Mouse (Mus musculus): ENCODE results near the gene Uspl1.
"Not testable (repeated sequence)": the region's sequence is repeated elsewhere in the genome, so short reads cannot be mapped to it uniquely, and the experiment has no call there.

The Uspl1 gene

DNA sequence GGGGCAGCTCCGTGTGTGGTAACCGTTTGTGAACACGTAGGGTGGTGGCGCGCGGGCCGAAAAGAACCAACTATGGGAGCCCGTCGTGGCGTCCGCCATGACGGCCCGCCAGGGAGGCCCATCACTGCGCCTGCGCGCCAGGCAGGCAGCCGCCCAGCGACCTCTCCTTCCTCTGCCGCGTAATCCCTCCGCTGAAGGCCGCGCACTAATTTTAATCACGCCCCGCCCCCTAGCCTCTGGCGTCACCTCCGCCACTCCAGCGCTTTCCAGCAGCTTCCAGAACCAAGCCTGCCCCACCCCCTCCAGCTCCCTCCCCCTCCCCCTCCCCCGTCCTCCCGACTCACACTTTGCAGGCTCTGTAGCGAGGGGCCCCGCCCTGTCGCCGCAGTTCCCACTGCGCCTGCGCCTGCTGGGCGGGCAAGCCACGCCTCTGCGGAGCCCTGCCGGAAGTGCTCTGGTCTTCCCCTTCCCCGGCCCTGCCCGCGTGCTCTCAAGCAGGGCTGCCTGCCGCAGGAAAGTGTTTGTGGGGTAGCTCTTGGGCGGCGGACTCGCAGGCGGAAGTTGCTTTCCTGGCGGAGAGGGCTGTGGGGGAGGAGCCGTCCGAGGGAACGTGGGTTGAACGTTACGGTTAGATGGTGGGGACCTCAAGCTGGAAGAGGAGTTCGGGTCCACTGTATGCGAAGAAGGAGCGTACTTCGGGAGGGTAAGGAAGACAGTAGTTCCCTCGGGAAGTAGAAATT, at the start of gene Uspl1, which contains the start of gene Hmgb1:
Gene Uspl1, plus strand, starts transcription at position 247 of the 740 bp plus-strand sequence.
Gene Hmgb1, minus strand, starts transcription at position 386 of the 740 bp plus-strand sequence.
- peak; percentile 93 for DNase-seq (ENCODE audit: low spot score)

GRCm38 (mm10) chr5:149134751-149135454, 49.2 kb upstream of the Uspl1 start:
- no peak for DNase-seq (ENCODE audit: low spot score)

DNA sequence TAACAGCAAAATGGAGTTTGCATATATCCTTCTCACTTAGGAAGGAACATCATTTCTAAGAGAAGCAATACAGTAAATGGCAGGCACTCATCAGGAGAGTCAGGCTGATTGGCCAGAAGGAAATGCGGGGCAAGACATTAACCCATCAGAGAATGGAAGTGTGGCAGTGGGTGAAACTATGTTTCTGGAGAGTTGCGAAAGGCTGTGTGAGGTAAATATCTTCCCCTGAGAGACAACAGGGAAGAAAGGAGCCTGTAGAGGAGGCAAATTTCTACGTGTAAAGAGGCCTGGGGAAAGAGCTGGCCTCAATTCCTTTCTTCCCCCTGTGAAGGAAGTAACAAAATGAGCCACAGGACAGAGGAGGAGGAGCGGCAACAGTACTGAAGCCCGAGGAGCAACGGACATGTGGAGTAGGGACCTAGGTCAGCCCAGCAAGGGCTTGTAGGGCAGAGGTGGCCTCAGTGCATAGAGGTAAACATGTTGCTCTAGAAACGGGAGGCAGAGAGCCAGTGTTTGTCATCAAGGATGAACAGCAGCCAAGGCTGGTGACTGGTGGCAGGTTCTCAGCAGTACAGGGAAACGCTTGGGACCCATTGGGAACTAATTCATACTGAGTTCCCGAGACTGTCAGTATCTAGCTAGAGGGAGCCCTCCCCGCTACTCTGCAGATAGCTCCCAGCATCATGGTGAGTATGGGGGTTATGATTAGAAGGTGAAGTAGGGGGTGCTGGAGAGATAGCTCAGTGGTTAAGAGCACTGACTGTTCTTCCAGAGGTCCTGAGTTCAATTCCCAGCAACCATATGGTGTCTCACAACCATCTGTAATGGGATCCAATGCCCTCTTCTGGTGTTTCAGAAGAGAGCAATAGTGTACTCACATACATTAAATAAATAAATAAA, 48.4 kb upstream of the Uspl1 start:
- no peak for DNase-seq (ENCODE audit: low spot score)

GRCm38 (mm10) chr5:149136933-149137365, 47.2 kb upstream of the Uspl1 start:
- no peak for DNase-seq (ENCODE audit: low spot score)

- no peak for DNase-seq (ENCODE audit: low spot score)
Observed at GRCm38 (mm10) chr5:149137447-149137846, 46.7 kb upstream of the Uspl1 start.

GRCm38 (mm10) chr5:149138087-149138486, 46.1 kb upstream of the Uspl1 start:
- not testable (repeated sequence) for DNase-seq (ENCODE audit: low spot score)

DNA sequence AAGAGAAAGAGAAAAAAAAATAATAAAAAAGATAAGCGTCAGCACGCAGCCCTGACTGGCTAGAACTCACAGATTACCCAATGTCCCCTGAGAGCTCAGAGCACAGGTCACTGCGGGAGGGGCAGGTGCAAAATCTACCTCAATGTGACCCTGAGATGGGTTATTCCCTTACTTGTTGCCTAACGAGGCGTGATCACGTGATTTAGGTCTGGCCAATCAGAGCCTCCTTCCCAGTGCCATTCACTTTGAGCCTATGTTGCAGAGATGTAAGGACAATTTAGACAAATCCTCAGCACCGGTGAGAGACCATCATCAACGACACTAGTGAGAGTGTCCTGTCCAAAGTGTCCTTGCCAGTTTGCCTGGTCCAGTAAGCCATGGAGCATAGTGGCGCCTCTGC, 43.8 kb upstream of the Uspl1 start:
- DNase-seq (ENCODE audit: low spot score): no peak

DNA sequence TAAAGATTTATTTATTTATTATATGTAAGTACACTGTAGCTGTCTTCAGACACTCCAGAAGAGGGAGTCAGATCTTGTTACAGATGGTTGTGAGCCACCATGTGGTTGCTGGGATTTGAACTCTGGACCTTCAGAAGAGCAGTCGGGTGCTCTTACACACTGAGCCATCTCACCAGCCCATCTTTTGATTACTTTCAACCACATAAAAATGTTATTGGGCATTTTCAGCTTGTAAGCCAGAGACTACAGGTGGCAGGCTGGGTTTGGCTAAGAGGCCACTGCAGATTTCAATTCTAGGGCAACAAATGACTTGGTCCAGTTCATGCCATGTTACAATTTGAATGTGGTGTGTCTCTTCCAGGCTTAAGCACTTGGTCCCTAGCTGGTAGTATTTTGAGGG, 43.0 kb upstream of the Uspl1 start:
- DNase-seq (ENCODE audit: low spot score): not testable (repeated sequence)

DNA sequence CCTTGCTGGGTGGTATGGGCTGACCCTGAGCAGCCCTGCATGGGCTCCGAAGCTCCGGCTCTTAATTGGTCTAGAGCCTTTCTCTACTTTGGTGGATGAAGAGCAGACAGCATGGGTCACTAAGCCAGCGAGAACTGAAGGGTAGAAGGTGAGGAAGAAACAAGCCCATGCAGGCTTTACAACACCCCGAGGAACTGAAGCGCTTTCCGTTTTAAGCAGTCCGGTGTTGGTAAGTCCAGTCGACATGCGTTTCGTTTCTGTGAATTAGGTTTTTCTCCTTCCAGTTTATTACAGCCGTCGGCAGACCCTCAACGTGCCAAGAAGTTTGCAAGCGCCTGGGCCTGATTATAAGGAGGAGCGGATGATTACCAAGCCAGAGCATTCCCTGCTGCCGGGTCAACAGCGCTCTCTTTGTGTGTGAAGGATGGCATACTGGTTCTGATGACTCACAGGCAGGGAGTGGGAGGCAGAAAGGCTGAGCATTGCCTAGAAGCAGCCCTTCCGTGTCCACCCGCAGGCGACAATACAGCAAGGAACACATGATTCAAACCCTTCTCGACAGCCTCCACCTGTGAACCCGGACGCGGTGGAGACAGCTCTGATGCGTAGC, 40.3 kb upstream of the Uspl1 start:
- DNase-seq (ENCODE audit: low spot score): peak; percentile 17

- no peak for DNase-seq (ENCODE audit: low spot score)
Observed at GRCm38 (mm10) chr5:149146691-149147090, 37.5 kb upstream of the Uspl1 start.

- no peak for DNase-seq (ENCODE audit: low spot score)
Observed at GRCm38 (mm10) chr5:149147386-149148000, 36.7 kb upstream of the Uspl1 start.

DNA sequence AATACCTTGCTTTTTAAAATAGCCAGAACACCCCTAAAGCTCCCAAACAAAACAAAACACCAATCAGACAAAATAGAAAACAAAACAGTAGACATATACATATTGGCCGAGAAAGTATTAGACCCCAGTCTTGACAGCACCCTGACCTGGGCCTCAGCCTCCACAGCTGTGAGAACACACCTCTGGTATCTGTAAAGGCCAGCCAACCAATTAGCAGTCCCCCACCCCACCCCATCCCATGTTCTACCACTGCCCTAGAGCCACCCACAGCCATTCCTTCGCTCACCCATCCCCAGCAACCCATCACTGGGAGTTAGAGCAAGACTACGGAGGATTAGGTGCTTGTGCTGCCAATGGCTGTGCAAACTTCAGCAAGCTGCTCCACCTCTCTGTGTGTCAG, 33.3 kb upstream of the Uspl1 start:
- no peak for DNase-seq (ENCODE audit: low spot score)

- DNase-seq (ENCODE audit: low spot score): no peak
Observed at GRCm38 (mm10) chr5:149152063-149152773, 31.9 kb upstream of the Uspl1 start.

- no peak for DNase-seq (ENCODE audit: low spot score)
Observed at GRCm38 (mm10) chr5:149152774-149153155, 31.4 kb upstream of the Uspl1 start.

- DNase-seq (ENCODE audit: low spot score): no peak
Observed at GRCm38 (mm10) chr5:149156886-149157563, 27.1 kb upstream of the Uspl1 start.

DNA sequence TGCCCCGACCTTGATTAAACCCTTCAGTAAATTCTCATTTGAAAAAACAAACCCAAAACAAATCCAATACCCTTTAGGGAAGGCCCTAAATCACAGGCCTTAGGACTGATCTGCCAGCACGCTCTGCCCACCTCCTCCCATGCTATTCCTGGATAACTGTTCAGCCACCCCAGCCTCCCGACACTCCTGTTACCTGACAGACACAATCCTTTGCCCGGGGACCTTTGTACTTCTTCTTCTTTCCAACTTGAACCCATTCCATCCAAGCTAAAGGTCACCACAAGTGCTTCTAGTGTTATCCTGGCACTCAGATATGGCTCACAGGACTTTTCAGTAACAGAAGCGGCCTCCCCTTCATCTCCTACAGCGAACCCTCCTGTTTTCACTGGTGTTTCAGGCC, 25.1 kb upstream of the Uspl1 start:
- DNase-seq (ENCODE audit: low spot score): no peak

GRCm38 (mm10) chr5:149160469-149160868, 23.7 kb upstream of the Uspl1 start:
- DNase-seq (ENCODE audit: low spot score): no peak

DNA sequence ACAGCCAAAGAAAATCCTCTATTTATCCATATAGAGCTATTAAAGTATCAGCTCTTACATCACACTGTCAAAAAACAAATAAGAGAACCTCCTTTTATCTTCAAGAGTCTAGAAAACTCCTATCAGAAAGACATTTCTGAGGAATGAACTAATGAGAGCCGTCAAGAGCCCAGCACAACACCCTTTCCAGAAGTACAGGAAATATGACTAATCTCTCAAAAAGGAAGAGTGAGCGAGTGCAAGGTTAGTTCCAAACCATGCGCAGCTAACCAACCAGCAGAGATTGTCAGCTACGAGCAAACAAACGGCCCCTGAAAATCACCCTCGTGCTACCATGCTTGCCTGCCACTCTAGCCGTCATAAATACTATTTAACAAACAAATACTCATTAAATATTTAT, 21.3 kb upstream of the Uspl1 start:
- no peak for DNase-seq (ENCODE audit: low spot score)

GRCm38 (mm10) chr5:149164881-149165280, 19.3 kb upstream of the Uspl1 start:
- no peak for DNase-seq (ENCODE audit: low spot score)

DNA sequence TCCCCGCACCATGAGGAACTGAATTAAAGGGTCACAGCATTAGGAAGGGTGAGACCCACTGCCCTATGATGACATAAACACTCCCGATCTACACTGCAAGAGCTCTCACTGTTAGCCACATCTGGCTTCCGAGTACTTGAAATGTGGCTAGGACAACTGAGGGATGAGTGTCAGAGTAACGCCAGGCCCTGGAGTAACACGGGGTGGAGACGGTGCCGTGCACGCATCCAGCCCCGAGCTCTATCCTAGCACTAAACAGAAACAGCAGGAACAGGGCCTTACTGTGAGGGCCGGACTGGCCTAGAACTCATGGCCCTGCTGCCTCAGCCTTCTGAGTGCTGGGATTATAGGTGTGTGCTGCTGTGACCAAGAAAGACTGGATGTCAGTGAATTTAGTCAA, 18.1 kb upstream of the Uspl1 start:
- DNase-seq (ENCODE audit: low spot score): no peak

Data from layer of hippocampus, adult 9-10 months (tissue).